Mouse (Mus musculus) CH12.LX (cell line): Measurements from ENCODE around the gene Lias. TPM values are rescaled to one million over a fixed set of nuclear protein-coding genes. Genes with fewer than 3 reads are reported as not detected.

Experiments used
- DNase-seq: peaks from one replicate; pipeline ENCODE4 v3.0.0-alpha.2; 2013; ENCODE audit errors: extremely low read depth
- H3K27ac ChIP-seq: 2 replicates; pipeline ENCODE4 v1.5.1; 2012; ENCODE audit warnings: low read depth, mild to moderate bottlenecking, control low read depth, moderate library complexity; ENCODE audit not compliant: insufficient read depth
- H3K27me3 ChIP-seq: replicated peaks from 2 replicates; pipeline ENCODE3; 2012; ENCODE audit warnings: inconsistent platforms
- H3K36me3 ChIP-seq, 2 experiments: replicated peaks in 1 of 2; 2 replicates each; pipeline versions ENCODE3 to v1.6.1; 2012; ENCODE audit warnings: inconsistent platforms in 1 of 2, low read length in 1 of 2, mild to moderate bottlenecking in 1 of 2, mixed read lengths in 1 of 2, moderate library complexity in 1 of 2; ENCODE audit not compliant: control insufficient read depth in 1 of 2, insufficient read depth in 1 of 2
- H3K4me1 ChIP-seq, 2 experiments: 2 replicates each; pipeline ENCODE4 v1.6.1; 2012; ENCODE audit warnings: inconsistent platforms in 1 of 2, moderate library complexity in 1 of 2; ENCODE audit not compliant: insufficient read depth in 2 of 2, control insufficient read depth in 1 of 2
- H3K4me2 ChIP-seq: 2 replicates; pipeline ENCODE4 v1.6.1; 2012; ENCODE audit warnings: low read depth, mild to moderate bottlenecking, control low read depth; ENCODE audit not compliant: poor library complexity, insufficient read depth, severe bottlenecking
- H3K4me3 ChIP-seq, 3 experiments: fragments of 150-350 bp in 1 of 3; sonication (generic) in 1 of 3; replicated peaks in 1 of 3; 2 replicates each; pipeline versions ENCODE3 to v1.5.1; 2011 to 2012; ENCODE audit warnings: low read depth in 2 of 3, low read length in 2 of 3, mild to moderate bottlenecking in 2 of 3, moderate library complexity in 2 of 3, control low read depth in 1 of 3, improper control_type of control experiment in 1 of 3, inconsistent platforms in 1 of 3, mixed read lengths in 1 of 3; ENCODE audit not compliant: poor library complexity in 1 of 3
- H3K79me2 ChIP-seq: replicated peaks from 2 replicates; pipeline ENCODE4 v1.6.1; 2012; ENCODE audit warnings: mild to moderate bottlenecking, moderate library complexity; ENCODE audit not compliant: control insufficient read depth, poor library complexity, insufficient read depth, severe bottlenecking; ENCODE audit errors: extremely low read depth
- H3K9ac ChIP-seq: 2 replicates; pipeline ENCODE4 v1.6.1; 2012; ENCODE audit warnings: low read depth, mild to moderate bottlenecking, control low read depth, moderate library complexity; ENCODE audit not compliant: insufficient read depth
- H3K9me3 ChIP-seq: replicated peaks from 2 replicates; pipeline ENCODE3; 2012; ENCODE audit warnings: low read length, inconsistent platforms, mixed read lengths
- CHD2 ChIP-seq: IDR thresholded peaks from 2 replicates; pipeline ENCODE4 v1.6.1; 2011; ENCODE audit warnings: low read length, improper control_type of control experiment
- CTCF ChIP-seq, 2 experiments: IDR thresholded peaks in 1 of 2; conservative IDR thresholded peaks in 1 of 2; 2 replicates each; pipeline ENCODE4 v1.5.1; 2011 to 2012; ENCODE audit warnings: low read depth in 2 of 2, low read length in 2 of 2, improper control_type of control experiment in 1 of 2, inconsistent platforms in 1 of 2, mild to moderate bottlenecking in 1 of 2, moderate library complexity in 1 of 2
- EP300 ChIP-seq: IDR thresholded peaks from 2 replicates; pipeline ENCODE4 v1.6.1; 2011; ENCODE audit warnings: low read length, improper control_type of control experiment
- ETS1 ChIP-seq: conservative IDR thresholded peaks from 2 replicates; pipeline ENCODE4 v1.6.1; 2012; ENCODE audit warnings: low read depth, mild to moderate bottlenecking, inconsistent platforms, low read length, improper control_type of control experiment, moderate library complexity
- JUND ChIP-seq: conservative IDR thresholded peaks from 2 replicates; pipeline ENCODE4 v1.6.1; 2011; ENCODE audit warnings: low read depth, low read length, improper control_type of control experiment
- KAT2A ChIP-seq: IDR thresholded peaks from 2 replicates; pipeline ENCODE4 v1.6.1; 2012; ENCODE audit warnings: low read length, improper control_type of control experiment, inconsistent platforms; ENCODE audit not compliant: insufficient replicate concordance
- MAX ChIP-seq: IDR thresholded peaks from 2 replicates; pipeline ENCODE4 v1.6.1; 2011; ENCODE audit warnings: low read length, improper control_type of control experiment
- MAZ ChIP-seq: IDR thresholded peaks from 2 replicates; pipeline ENCODE4 v1.6.1; 2012; ENCODE audit warnings: low read depth, mild to moderate bottlenecking, inconsistent platforms, low read length, improper control_type of control experiment, moderate library complexity
- MEF2A ChIP-seq: IDR thresholded peaks from 2 replicates; pipeline ENCODE4 v1.6.1; 2014; ENCODE audit warnings: low read depth, mild to moderate bottlenecking, inconsistent platforms, low read length, improper control_type of control experiment, borderline replicate concordance
- MYC ChIP-seq: IDR thresholded peaks from 2 replicates; pipeline ENCODE4 v1.6.1; 2011; ENCODE audit warnings: low read depth, mild to moderate bottlenecking, improper control_type of control experiment, low read length
- NELFE ChIP-seq: IDR thresholded peaks from 2 replicates; pipeline ENCODE4 v1.6.1; 2011; ENCODE audit warnings: low read depth, low read length, improper control_type of control experiment
- POLR2A ChIP-seq: IDR thresholded peaks from 2 replicates; pipeline ENCODE4 v1.6.1; 2011; ENCODE audit warnings: low read depth, mild to moderate bottlenecking, improper control_type of control experiment, low read length
- POLR2AphosphoS2 ChIP-seq: IDR thresholded peaks from 2 replicates; pipeline ENCODE4 v1.6.1; 2011; ENCODE audit warnings: low read depth, low read length, improper control_type of control experiment
- RCOR1 ChIP-seq: conservative IDR thresholded peaks from 2 replicates; pipeline ENCODE4 v1.6.1; 2012; ENCODE audit warnings: low read depth, mild to moderate bottlenecking, inconsistent platforms, low read length, improper control_type of control experiment
- SIN3A ChIP-seq: IDR thresholded peaks from 2 replicates; pipeline ENCODE4 v1.6.1; 2012; ENCODE audit warnings: low read length, improper control_type of control experiment, inconsistent platforms
- SMC3 ChIP-seq: IDR thresholded peaks from 2 replicates; pipeline ENCODE4 v1.6.1; 2011; ENCODE audit warnings: low read depth, low read length, improper control_type of control experiment
- ZMIZ1 ChIP-seq: IDR thresholded peaks from 2 replicates; pipeline ENCODE4 v1.6.1; 2012; ENCODE audit warnings: low read depth, mild to moderate bottlenecking, inconsistent platforms, low read length, improper control_type of control experiment
- dilution Hi-C: fragments of 300-500 bp; cut with MboI; formaldehyde crosslinking; loops from 2 replicates; pipeline ENCODE4 v1.14.3; 2020; ENCODE audit warnings: low sequenced_read_pairs; ENCODE audit not compliant: extremely low pct_unique_long_range_greater_than_20kb, extremely low pct_ligation_motif_present
- in situ Hi-C: fragments of 300-500 bp; cut with MboI; formaldehyde crosslinking; loops from 3 replicates; pipeline ENCODE4 v1.14.3; 2019; ENCODE audit warnings: low sequenced_read_pairs, low pct_ligation_motif_present, low pct_unique_long_range_greater_than_20kb, mixed read lengths
- polyA plus RNA-seq: library from polyadenylated mRNA; unstranded; fragments of >175 nt; gene quantifications from 2 replicates; pipeline ENCODE4 v1.2.1, GENCODE M21; 2012; ENCODE audit warnings: low read depth; ENCODE audit not compliant: insufficient read length
- total RNA-seq, 2 experiments: library from RNA; depleted of rRNA; stranded (reverse); fragments of 300-350 nt in 1 of 2; fragments of >200 nt in 1 of 2; gene quantifications; 2 replicates each; pipeline ENCODE4 v1.2.3; 2012 to 2014

The Lias gene
- total and polyA plus RNA-seq, 3 experiments = 34.6 to 57.7 (median 52.6) TPM

GRCm38 (mm10) chr5:65447826-65448225 lies 56.5 kb downstream of the Lias start:
- peaks cover 0 to 18% of the 10 kb centered on the region in 2 experiments for H3K36me3 ChIP-seq
- in situ Hi-C loops (no loop called here), dilution Hi-C loops (no loop called here)

DNA sequence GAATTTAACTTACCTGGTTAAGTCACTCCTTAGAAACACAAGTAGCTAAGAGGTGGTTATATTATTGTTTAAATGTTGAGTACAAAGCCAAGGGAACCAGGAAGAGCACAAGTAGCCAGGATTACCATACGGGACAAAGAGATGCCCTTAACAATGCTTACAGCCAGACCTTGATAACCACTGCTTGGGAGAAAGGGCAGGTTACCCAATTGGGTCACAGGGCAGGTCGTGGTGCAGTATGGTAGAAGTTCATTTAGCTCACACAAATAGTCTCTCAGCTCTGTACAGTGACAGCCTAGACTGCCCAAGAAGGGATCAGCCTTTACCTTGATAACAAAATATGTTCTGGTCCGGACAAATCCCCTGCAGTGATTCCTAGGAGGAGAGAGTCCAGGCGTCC lies 57.6 kb downstream of the Lias start:
- TF ChIP-seq CHD2 (no peak), CTCF (conservative IDR thresholded peaks at IDR 0.05 in 1 of 2, IDR thresholded peaks at IDR 0.05 in 1 of 2; ENCODE audit: low read depth in 2 of 2, low read length in 2 of 2) (no peak), NELFE (no peak), SMC3 (no peak), KAT2A (no peak), MYC (no peak), ZMIZ1 (no peak), EP300 (no peak), ETS1 (no peak)
- dilution Hi-C loops = no loop called here

More at GRCm38 (mm10) chr5:65447826-65448225, 56.5 kb downstream of the Lias start:
- no peak for DNase-seq
- Histone ChIP-seq H3K4me1 (peaks cover 3 to 18% of the 10 kb centered on the region in 2 experiments), H3K4me2 (no peak overlapping the region), H3K79me2 (no peaks in the 10 kb centered on the region), H3K27me3 (no peaks in the 10 kb centered on the region), H3K9ac (no peak overlapping the region), H3K27ac (no peak overlapping the region), H3K4me3 (no peak overlapping the region), H3K9me3 (no peaks in the 10 kb centered on the region)
- no peak for TF ChIP-seq POLR2A
- TF ChIP-seq EP300 = no peak
- no peak for TF ChIP-seq JUND
- TF ChIP-seq KAT2A = no peak
- TF ChIP-seq SIN3A = no peak
- TF ChIP-seq RCOR1 = no peak
- no peak for TF ChIP-seq CHD2
- no peak for TF ChIP-seq POLR2AphosphoS2
- no peak for TF ChIP-seq MAX
- no peak for TF ChIP-seq MAZ
- no peak for TF ChIP-seq MEF2A

More for the DNA sequence above, 57.6 kb downstream of the Lias start:
- in situ Hi-C loops = no loop called here
- H3K4me1 ChIP-seq = peaks cover 3 to 12% of the 10 kb centered on the region in 2 experiments
- H3K9me3 ChIP-seq = no peaks in the 10 kb centered on the region
- no peak overlapping the region for H3K4me3 ChIP-seq
- peaks cover 0 to 24% of the 10 kb centered on the region in 2 experiments for H3K36me3 ChIP-seq
- no peak overlapping the region for H3K27ac ChIP-seq
- H3K9ac ChIP-seq = no peak overlapping the region
- no peaks in the 10 kb centered on the region for H3K79me2 ChIP-seq
- DNase-seq = no peak
- H3K4me2 ChIP-seq = no peak overlapping the region
- no peaks in the 10 kb centered on the region for H3K27me3 ChIP-seq
